Mouse (Mus musculus): ENCODE data around the gene Clec3b. TPM values are rescaled to one million over a fixed set of nuclear protein-coding genes. Genes with fewer than 3 reads are reported as not detected.

Clec3b gene
- polyA plus RNA-seq (2021; fragmentation: Nextera tagmentation) = not detected in 2 replicates
- long read RNA-seq, experiment 1 = 0 reads
- long read RNA-seq, experiment 2 = 0 reads

DNA sequence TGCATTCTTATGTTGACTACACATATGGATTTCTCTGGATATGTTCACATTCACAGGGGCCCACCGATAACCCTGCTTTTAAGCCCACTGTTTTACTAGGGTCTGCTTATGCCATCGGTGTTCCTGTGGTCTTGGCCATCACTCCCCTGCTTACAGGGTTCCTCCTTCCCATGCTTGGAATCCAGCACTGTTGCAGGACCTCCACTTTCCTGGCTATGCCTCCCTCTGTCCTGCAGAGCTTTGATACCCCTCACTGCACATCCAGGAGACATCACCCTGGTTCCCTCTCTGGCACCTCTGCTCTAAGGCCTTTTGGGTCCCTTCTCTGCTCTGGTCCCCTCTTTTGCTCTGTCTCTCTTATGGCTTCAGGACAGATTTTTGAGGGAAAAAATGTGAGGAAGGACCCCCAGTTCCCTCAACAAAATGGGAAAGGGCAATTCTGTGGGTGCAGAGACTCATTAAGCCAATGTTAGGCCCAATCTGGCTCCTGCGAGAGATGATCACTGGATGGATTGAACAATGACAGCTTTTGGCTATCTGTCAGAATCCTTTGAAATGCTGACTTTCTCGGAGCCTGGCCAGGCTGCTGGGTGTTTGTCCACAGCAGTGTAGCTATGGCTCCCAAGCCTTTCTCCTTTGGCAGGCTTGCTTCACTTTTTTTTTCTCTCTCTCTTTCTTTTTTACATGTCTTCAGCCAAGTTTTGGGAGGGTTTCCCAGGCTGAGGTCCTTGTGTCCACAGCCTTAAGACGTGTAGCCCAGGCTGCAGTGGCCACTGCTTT is at the start of gene Clec3b:
Gene Clec3b, plus strand, starts transcription at position 706 of the 780 bp plus-strand sequence.

DNA sequence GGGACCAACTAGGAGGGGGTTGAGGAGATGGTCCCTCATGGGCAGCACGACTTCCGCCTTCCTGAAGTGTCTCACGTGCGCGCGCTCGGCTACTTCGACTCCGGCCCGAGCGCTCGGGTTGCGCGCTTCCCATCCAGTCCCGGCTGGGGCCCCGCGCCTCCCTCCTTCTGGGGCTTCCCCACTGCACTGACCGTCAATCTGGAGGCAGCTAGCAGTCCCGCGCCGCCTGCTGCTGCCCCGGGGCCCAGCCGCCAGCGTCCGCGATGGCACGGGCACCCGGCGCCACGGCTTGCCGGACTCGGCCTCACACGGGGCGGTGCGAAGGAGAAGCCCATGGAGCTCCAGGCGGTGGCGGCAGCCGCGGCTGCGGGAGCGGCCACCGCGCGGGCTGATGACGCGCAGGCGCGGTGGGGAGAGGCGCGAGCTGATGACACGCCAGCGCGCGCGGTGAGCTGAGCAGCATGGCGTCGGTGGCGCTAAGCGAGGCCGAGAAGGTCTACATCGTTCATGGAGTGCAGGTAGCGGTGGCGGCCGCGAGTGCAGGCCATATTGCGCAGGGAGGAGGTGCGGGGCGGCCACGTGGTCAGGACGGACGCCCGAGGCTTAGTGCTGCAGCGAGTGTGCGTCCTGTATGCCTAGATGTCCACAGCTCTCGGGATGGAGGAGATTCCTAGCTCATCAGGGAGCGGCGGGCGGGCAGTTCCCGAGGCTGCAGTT is 37.8 kb upstream of the Clec3b start, which contains the start of the genes Zdhhc3 and Exosc7:
Gene Zdhhc3, minus strand, starts transcription at position 401 of the 717 bp plus-strand sequence.
Gene Exosc7, plus strand, starts transcription at position 411 of the 717 bp plus-strand sequence.

Other genes with a start within 250 kb of the Clec3b start
- 4.4 and 4.9 TPM in 2 replicates for gene Zfp105, start 227.9 kb upstream of the Clec3b start, polyA plus RNA-seq (2021; fragmentation: Nextera tagmentation)
- 17.5 and 18.8 TPM in 2 replicates for gene 1110059G10Rik, start 199.9 kb upstream of the Clec3b start, polyA plus RNA-seq (2021; fragmentation: Nextera tagmentation)
- 0.16 and 0.18 TPM in 2 replicates for gene Kif15, start 199.9 kb upstream of the Clec3b start, polyA plus RNA-seq (2021; fragmentation: Nextera tagmentation)
- gene Tmem42, start 129.6 kb upstream of the Clec3b start, polyA plus RNA-seq (2021; fragmentation: Nextera tagmentation) = 44.5 and 46.6 TPM in 2 replicates
- gene Tgm4, start 116.2 kb upstream of the Clec3b start, polyA plus RNA-seq (2021; fragmentation: Nextera tagmentation) = 0.29 and 0.43 TPM in 2 replicates
- gene Zdhhc3, start 37.7 kb upstream of the Clec3b start, polyA plus RNA-seq (2021; fragmentation: Nextera tagmentation) = 56.5 and 67.5 TPM in 2 replicates
- gene Exosc7, start 37.7 kb upstream of the Clec3b start, polyA plus RNA-seq (2021; fragmentation: Nextera tagmentation) = 72.1 and 73.4 TPM in 2 replicates
- 0.05 and 0.10 TPM in 2 replicates for gene Cdcp1, start 65.1 kb downstream of the Clec3b start, polyA plus RNA-seq (2021; fragmentation: Nextera tagmentation)
- 14.1 and 21.1 TPM in 2 replicates for gene Tmem158, start 109.8 kb downstream of the Clec3b start, polyA plus RNA-seq (2021; fragmentation: Nextera tagmentation)
- 127 and 154 TPM in 2 replicates for gene Lars2, start 216.0 kb downstream of the Clec3b start, polyA plus RNA-seq (2021; fragmentation: Nextera tagmentation)